In genomic region chr10:108896529-108896928, GRCm38 (mm10) we compare ENCODE assay signal across 26 mouse cellular contexts.
A peak's percentile ranks its signal among the peaks of the same experiment; 100 is the strongest.
DNase-seq lines count a peak whose midpoint lies in the region; TF ChIP-seq lines count a peak whose summit lies in the region.
"Had no signal": no experiment of that assay in that cellular context is flagged by ENCODE, and none has a peak within 500 bp of the region (broad histone marks: within the 10 kb centered on the region; RNA-seq: fewer than 3 reads in every experiment).

No protein-coding gene starts in this region.

- no peaks in the 10 kb centered on the region for H3K4me1 ChIP-seq in heart, embryonic 10.5 days
- no peaks in the 10 kb centered on the region for H3K4me1 ChIP-seq in lung, adult 2 months (ENCODE audit: control insufficient read depth, insufficient read depth, low read length)
- H3K4me1 ChIP-seq: embryonic facial prominence, embryonic 13.5 days; embryonic facial prominence, embryonic 15.5 days; forebrain, embryonic 10.5 days; forebrain, embryonic 12.5 days had no signal

- intact Hi-C loops in heart, postnatal 36 days (cut with DNase I) = no loop called here

- no peak overlapping the region for H3K4me3 ChIP-seq in heart, embryonic 10.5 days
- no peak overlapping the region for H3K4me3 ChIP-seq in lung, adult 2 months (replicated peaks; ENCODE audit: extremely low read depth, low read depth, low read length)
- H3K4me3 ChIP-seq: embryonic facial prominence, embryonic 13.5 days; embryonic facial prominence, embryonic 15.5 days; erythroblast, embryonic 14.5 days; forebrain, embryonic 10.5 days; forebrain, embryonic 12.5 days had no signal

- no peak overlapping the region for H3K27ac ChIP-seq in heart, embryonic 10.5 days
- H3K27ac ChIP-seq: embryonic facial prominence, embryonic 13.5 days; embryonic facial prominence, embryonic 15.5 days; forebrain, embryonic 10.5 days; forebrain, embryonic 12.5 days had no signal

- no peak for TF ChIP-seq CTCF in lung, adult 2 months (IDR thresholded peaks at IDR 0.05; ENCODE audit: insufficient read depth, low read length)

- no peaks in the 10 kb centered on the region for H3K9me3 ChIP-seq in heart, embryonic 10.5 days
- H3K9me3 ChIP-seq: embryonic facial prominence, embryonic 13.5 days; embryonic facial prominence, embryonic 15.5 days; forebrain, embryonic 10.5 days; forebrain, embryonic 12.5 days; G1E had no signal

- 86% methylated on average over 5 of the region's 5 CpGs for WGBS in heart, embryonic 10.5 days
- 64% methylated on average over 5 of the region's 5 CpGs for WGBS in lung, adult 2 months

- H3K36me3 ChIP-seq in heart, embryonic 10.5 days = no peaks in the 10 kb centered on the region
- H3K36me3 ChIP-seq: embryonic facial prominence, embryonic 13.5 days; embryonic facial prominence, embryonic 15.5 days; forebrain, embryonic 10.5 days; G1E had no signal

- no peak for TF ChIP-seq POLR2A in lung, adult 2 months (IDR thresholded peaks at IDR 0.05; ENCODE audit: borderline replicate concordance, extremely low read depth, low read depth, low read length)

- DNase-seq in heart, adult 11 months = peak; percentile 90
- no peak for DNase-seq in heart, postnatal 36 days
- peak; percentile 40 for DNase-seq in heart, adult 8-10 months (ENCODE audit: low spot score)
- DNase-seq in heart, embryonic 10.5 days (ENCODE audit: low spot score) = no peak
- peak; percentile 3 for DNase-seq in lung, postnatal 36 days
- DNase-seq in lung, adult 2 months = no peak
- peak; percentile 63 for DNase-seq in MN1 (ENCODE audit: low spot score)
- no peak for DNase-seq in ovary, adult 18-20 months (ENCODE audit: low spot score)
- DNase-seq: adrenal gland, adult 2 months; adrenal gland, postnatal 10 days; adrenal gland, postnatal 25 days; B cell, adult 2 months; cerebellum, adult 11 months; cerebellum, adult 18-20 months; cerebellum, adult 8-10 months; cerebellum, adult 9-11 months; cerebellum, postnatal 14 days; cerebellum, postnatal 36 days; embryo, embryonic 11 days had no signal

- H3K27me3 ChIP-seq in heart, embryonic 10.5 days (ENCODE audit: insufficient read depth, poor library complexity, severe bottlenecking) = no peaks in the 10 kb centered on the region
- H3K27me3 ChIP-seq: CH12.LX; embryonic facial prominence, embryonic 13.5 days; embryonic facial prominence, embryonic 15.5 days; forebrain, embryonic 12.5 days had no signal

Comparison
In these comparisons a context has a peak if more than half of its experiments do, and no peak if none do; other contexts are left out.
1. DNase-seq: peak in heart, adult 11 months (single experiment), heart, adult 8-10 months (single experiment), lung, postnatal 36 days (single experiment) and MN1 (single experiment); none in heart, postnatal 36 days (0 of 2), heart, embryonic 10.5 days (single experiment), lung, adult 2 months (single experiment) and ovary, adult 18-20 months (single experiment).